Mouse (Mus musculus) heart, embryonic 16.5 days (tissue): ENCODE measurements around the gene Raly. TPM values are rescaled to one million over a fixed set of nuclear protein-coding genes. Genes with fewer than 3 reads are reported as not detected.
"Not testable (repeated sequence)": the region's sequence is repeated elsewhere in the genome, so short reads cannot be mapped to it uniquely, and the experiment has no call there.

Experiments used
- ATAC-seq: fragments of 200-750 bp; cut with Nextera tagmentation; replicated peaks from 2 replicates; pipeline ENCODE4 v1.8.0; 2017; ENCODE audit warnings: moderate number of reproducible peaks; ENCODE audit not compliant: insufficient read depth, low FRiP score; ENCODE audit errors: extremely low read depth
- H3K27ac ChIP-seq: fragments of 300-500 bp; sonication (generic); 2 replicates; pipeline ENCODE4 v1.5.1; 2014; ENCODE audit warnings: mild to moderate bottlenecking, low read length, control low read depth, moderate library complexity
- H3K27me3 ChIP-seq: fragments of 300-500 bp; sonication (generic); 2 replicates; pipeline ENCODE4 v1.6.1; 2014; ENCODE audit warnings: low read length, mixed read lengths; ENCODE audit not compliant: control insufficient read depth, insufficient read depth
- H3K36me3 ChIP-seq: fragments of 300-500 bp; sonication (generic); 2 replicates; pipeline ENCODE4 v1.6.1; 2014; ENCODE audit not compliant: control insufficient read depth, insufficient read depth
- H3K4me1 ChIP-seq: fragments of 300-500 bp; sonication (generic); 2 replicates; pipeline ENCODE4 v1.6.1; 2014; ENCODE audit warnings: low read length, mixed read lengths; ENCODE audit not compliant: control insufficient read depth, insufficient read depth
- H3K4me2 ChIP-seq: fragments of 300-500 bp; sonication (generic); 2 replicates; pipeline ENCODE4 v1.6.1; 2014; ENCODE audit warnings: low read depth, mild to moderate bottlenecking, control low read depth, low read length
- H3K4me3 ChIP-seq: fragments of 300-500 bp; sonication (generic); 2 replicates; pipeline ENCODE4 v1.5.1; 2014; ENCODE audit warnings: mild to moderate bottlenecking, control low read depth, low read length
- H3K9ac ChIP-seq: fragments of 300-500 bp; sonication (generic); 2 replicates; pipeline ENCODE4 v1.6.1; 2014; ENCODE audit warnings: low read length, control low read depth
- H3K9me3 ChIP-seq: fragments of 300-500 bp; sonication (generic); replicated peaks from 2 replicates; pipeline ENCODE4 v1.6.1; 2016; ENCODE audit warnings: low read length; ENCODE audit not compliant: control insufficient read depth
- WGBS: fragments of 180-500 bp; shearing (Covaris S2); extraction: QIAGEN DNeasy Blood & Tissue Kit; methylation state at CpG from one replicate; pipeline ENCODE4 v1.1.7; 2014; 5-methylcytosine and 5-hydroxymethylcytosine counted together
- polyA plus RNA-seq: library from polyadenylated mRNA; unstranded; fragments of >200 nt; fragmentation: Nextera tagmentation; extraction: Ambion mirVana; gene quantifications from 2 replicates; pipeline ENCODE4 v1.2.1, GENCODE M21; 2015

Gene Raly
- polyA plus RNA-seq, 1 experiment from 2014 or later, result 36.6 TPM

GRCm38 (mm10) chr2:154899004-154899403, 108.1 kb downstream of the Raly start:
- not testable (repeated sequence) for H3K27me3 ChIP-seq, ATAC-seq, H3K36me3 ChIP-seq, H3K27ac ChIP-seq, H3K4me3 ChIP-seq, H3K4me2 ChIP-seq, H3K4me1 ChIP-seq, H3K9ac ChIP-seq, H3K9me3 ChIP-seq
- 86% methylated on average over 8 of the region's 8 CpGs for WGBS

GRCm38 (mm10) chr2:154899412-154899811, 108.5 kb downstream of the Raly start:
- H3K9me3 ChIP-seq, H3K27me3 ChIP-seq, H3K9ac ChIP-seq, ATAC-seq, H3K4me1 ChIP-seq, H3K27ac ChIP-seq, H3K36me3 ChIP-seq, H3K4me2 ChIP-seq, H3K4me3 ChIP-seq: not testable (repeated sequence)
- 73% methylated on average over 4 of the region's 4 CpGs for WGBS

GRCm38 (mm10) chr2:154902111-154902510, 111.2 kb downstream of the Raly start:
- WGBS, result 83% methylated on average over 3 of the region's 3 CpGs
- no peaks in the 10 kb centered on the region for H3K36me3 ChIP-seq
- no peaks in the 10 kb centered on the region for H3K9me3 ChIP-seq
- no peak for ATAC-seq
- no peaks in the 10 kb centered on the region for H3K4me1 ChIP-seq
- no peaks in the 10 kb centered on the region for H3K27me3 ChIP-seq
- H3K4me3 ChIP-seq, result no peak overlapping the region
- H3K27ac ChIP-seq, result no peak overlapping the region
- no peak overlapping the region for H3K4me2 ChIP-seq
- H3K9ac ChIP-seq, result no peak overlapping the region

DNA sequence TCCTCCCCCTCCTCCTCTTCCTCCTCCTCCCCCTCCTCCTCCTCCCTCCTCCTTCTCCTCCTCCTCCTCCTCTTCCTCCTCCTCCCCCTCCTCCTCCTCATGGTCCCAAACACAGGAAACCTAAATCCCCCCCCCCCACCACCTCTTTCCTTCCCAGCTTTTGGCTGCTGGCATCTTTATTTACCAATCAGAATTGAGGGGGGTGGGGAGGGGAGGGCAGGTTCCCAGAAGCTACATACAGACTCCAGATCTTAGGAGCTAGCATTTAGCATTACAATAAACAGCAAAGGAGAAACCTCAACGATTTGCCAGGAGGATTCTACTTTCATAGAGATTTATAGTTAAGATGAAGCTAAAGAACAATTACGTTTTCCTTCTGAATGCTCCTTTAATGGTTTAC, 114.9 kb downstream of the Raly start:
- no peak overlapping the region for H3K27ac ChIP-seq
- no peak for ATAC-seq
- 47% methylated on average over 2 of the region's 2 CpGs for WGBS
- no peak overlapping the region for H3K4me2 ChIP-seq
- H3K27me3 ChIP-seq, result no peaks in the 10 kb centered on the region
- no peak overlapping the region for H3K9ac ChIP-seq
- no peaks in the 10 kb centered on the region for H3K36me3 ChIP-seq
- H3K4me3 ChIP-seq, result no peak overlapping the region
- no peaks in the 10 kb centered on the region for H3K9me3 ChIP-seq
- H3K4me1 ChIP-seq, result no peaks in the 10 kb centered on the region

GRCm38 (mm10) chr2:154908223-154908622, 117.3 kb downstream of the Raly start:
- H3K4me3 ChIP-seq, H3K36me3 ChIP-seq, H3K9ac ChIP-seq, H3K4me1 ChIP-seq, H3K27ac ChIP-seq, H3K9me3 ChIP-seq, ATAC-seq, H3K4me2 ChIP-seq, H3K27me3 ChIP-seq: not testable (repeated sequence)
- 38% methylated on average over 2 of the region's 2 CpGs for WGBS

- H3K9me3 ChIP-seq, result no peaks in the 10 kb centered on the region
- WGBS, result 76% methylated on average over 6 of the region's 6 CpGs
- H3K4me1 ChIP-seq, result no peaks in the 10 kb centered on the region
- no peak overlapping the region for H3K4me2 ChIP-seq
- no peaks in the 10 kb centered on the region for H3K27me3 ChIP-seq
- no peak for ATAC-seq
- H3K27ac ChIP-seq, result no peak overlapping the region
- H3K36me3 ChIP-seq, result no peaks in the 10 kb centered on the region
- no peak overlapping the region for H3K4me3 ChIP-seq
- no peak overlapping the region for H3K9ac ChIP-seq
These were observed 118.9 kb downstream of the Raly start for GRCm38 (mm10) chr2:154909789-154910188.

GRCm38 (mm10) chr2:154915922-154916541, 125.1 kb downstream of the Raly start:
- Histone ChIP-seq H3K27ac (no peak overlapping the region), H3K4me1 (no peaks in the 10 kb centered on the region), H3K4me2 (no peak overlapping the region), H3K27me3 (no peaks in the 10 kb centered on the region), H3K9me3 (no peaks in the 10 kb centered on the region), H3K36me3 (no peaks in the 10 kb centered on the region), H3K4me3 (no peak overlapping the region), H3K9ac (no peak overlapping the region)
- ATAC-seq, result no peak
- WGBS, result 65% methylated on average over 12 of the region's 12 CpGs

- H3K36me3 ChIP-seq, result no peaks in the 10 kb centered on the region
- no peaks in the 10 kb centered on the region for H3K9me3 ChIP-seq
- no peaks in the 10 kb centered on the region for H3K4me1 ChIP-seq
- no peaks in the 10 kb centered on the region for H3K27me3 ChIP-seq
- ATAC-seq, result no peak
- WGBS, result 11% methylated on average over 2 of the region's 2 CpGs
- H3K4me3 ChIP-seq, result no peak overlapping the region
- no peak overlapping the region for H3K27ac ChIP-seq
- no peak overlapping the region for H3K4me2 ChIP-seq
- no peak overlapping the region for H3K9ac ChIP-seq
These were observed 125.7 kb downstream of the Raly start for GRCm38 (mm10) chr2:154916547-154916946.
